Mouse (Mus musculus): ENCODE data around the gene Gm20388. TPM values are rescaled to one million over a fixed set of nuclear protein-coding genes. Genes with fewer than 3 reads are reported as not detected.

Gm20388 gene
- polyA plus RNA-seq, 2 experiments: 8.5 TPM; not detected in 1

- H3K36me3 ChIP-seq (replicated peaks; ENCODE audit: control insufficient read depth, insufficient read depth, low read depth): no peaks in the 10 kb centered on the region
- H3K27ac ChIP-seq: no peak overlapping the region
- ATAC-seq (ENCODE audit: insufficient read depth): no peak
- DNase-seq (ENCODE audit: low read depth in 3 of 3, low spot score in 3 of 3): no peak
- no peak overlapping the region for H3K9ac ChIP-seq (replicated peaks)
- no peak overlapping the region for H3K4me3 ChIP-seq (ENCODE audit: insufficient read depth in 1 of 2, low read depth in 2 of 2, low read length in 2 of 2)
- H3K27me3 ChIP-seq (ENCODE audit: control insufficient read depth, insufficient read depth, low read length): no peaks in the 10 kb centered on the region
- TF ChIP-seq EP300 (IDR thresholded peaks at IDR 0.05; ENCODE audit: low read depth) (no peak), CTCF (IDR thresholded peaks at IDR 0.05; ENCODE audit: low read depth) (no peak)
- no peaks in the 10 kb centered on the region for H3K9me3 ChIP-seq (ENCODE audit: control insufficient read depth, low read length)
- no peaks in the 10 kb centered on the region for H3K4me1 ChIP-seq (replicated peaks; ENCODE audit: control insufficient read depth in 2 of 2, insufficient read depth in 2 of 2, low read length in 1 of 2)
- 23% methylated on average over 6 of the region's 6 CpGs for WGBS (ENCODE audit: insufficient replicate concordance)
- no peak overlapping the region for H3K4me2 ChIP-seq (ENCODE audit: low read depth)
Measured at GRCm38 (mm10) chr8:122110867-122111253, 2200.2 kb downstream of the Gm20388 start.

- no peaks in the 10 kb centered on the region for H3K4me1 ChIP-seq (replicated peaks; ENCODE audit: control insufficient read depth in 2 of 2, insufficient read depth in 2 of 2, low read length in 1 of 2)
- DNase-seq (ENCODE audit: low read depth in 3 of 3, low spot score in 3 of 3) (no peak), ATAC-seq (ENCODE audit: insufficient read depth) (no peak)
- H3K27me3 ChIP-seq (ENCODE audit: control insufficient read depth, insufficient read depth, low read length): no peaks in the 10 kb centered on the region
- H3K9ac ChIP-seq (replicated peaks): no peak overlapping the region
- H3K27ac ChIP-seq: no peak overlapping the region
- TF ChIP-seq EP300 (IDR thresholded peaks at IDR 0.05; ENCODE audit: low read depth): no peak
- TF ChIP-seq CTCF (IDR thresholded peaks at IDR 0.05; ENCODE audit: low read depth): no peak
- H3K4me3 ChIP-seq (ENCODE audit: insufficient read depth in 1 of 2, low read depth in 2 of 2, low read length in 2 of 2): no peak overlapping the region
- H3K9me3 ChIP-seq (ENCODE audit: control insufficient read depth, low read length): no peaks in the 10 kb centered on the region
- no peaks in the 10 kb centered on the region for H3K36me3 ChIP-seq (replicated peaks; ENCODE audit: control insufficient read depth, insufficient read depth, low read depth)
- no peak overlapping the region for H3K4me2 ChIP-seq (ENCODE audit: low read depth)
- 26% methylated on average over 11 of the region's 11 CpGs for WGBS (ENCODE audit: insufficient replicate concordance)
Measured at GRCm38 (mm10) chr8:122111745-122112144, 2201.1 kb downstream of the Gm20388 start.

GRCm38 (mm10) chr8:122112264-122112965, 2201.8 kb downstream of the Gm20388 start:
- Histone ChIP-seq H3K27me3 (ENCODE audit: control insufficient read depth, insufficient read depth, low read length) (no peaks in the 10 kb centered on the region), H3K4me2 (ENCODE audit: low read depth) (no peak overlapping the region), H3K9me3 (ENCODE audit: control insufficient read depth, low read length) (no peaks in the 10 kb centered on the region), H3K9ac (replicated peaks) (no peak overlapping the region), H3K4me1 (replicated peaks; ENCODE audit: control insufficient read depth in 2 of 2, insufficient read depth in 2 of 2, low read length in 1 of 2) (no peaks in the 10 kb centered on the region), H3K27ac (no peak overlapping the region), H3K36me3 (replicated peaks; ENCODE audit: control insufficient read depth, insufficient read depth, low read depth) (no peaks in the 10 kb centered on the region), H3K4me3 (ENCODE audit: insufficient read depth in 1 of 2, low read depth in 2 of 2, low read length in 2 of 2) (no peak overlapping the region)
- ATAC-seq (ENCODE audit: insufficient read depth) (no peak), DNase-seq (ENCODE audit: low read depth in 3 of 3, low spot score in 3 of 3) (no peak)
- WGBS (ENCODE audit: insufficient replicate concordance): 20% methylated on average over 14 of the region's 14 CpGs
- TF ChIP-seq EP300 (IDR thresholded peaks at IDR 0.05; ENCODE audit: low read depth) (no peak), CTCF (IDR thresholded peaks at IDR 0.05; ENCODE audit: low read depth) (no peak)

GRCm38 (mm10) chr8:122114890-122115289, 2204.2 kb downstream of the Gm20388 start:
- Histone ChIP-seq H3K9me3 (ENCODE audit: control insufficient read depth, low read length) (no peaks in the 10 kb centered on the region), H3K4me1 (replicated peaks; ENCODE audit: control insufficient read depth in 2 of 2, insufficient read depth in 2 of 2, low read length in 1 of 2) (no peaks in the 10 kb centered on the region), H3K4me2 (ENCODE audit: low read depth) (no peak overlapping the region), H3K27ac (no peak overlapping the region), H3K9ac (replicated peaks) (no peak overlapping the region), H3K4me3 (ENCODE audit: insufficient read depth in 1 of 2, low read depth in 2 of 2, low read length in 2 of 2) (no peak overlapping the region), H3K27me3 (ENCODE audit: control insufficient read depth, insufficient read depth, low read length) (no peaks in the 10 kb centered on the region), H3K36me3 (replicated peaks; ENCODE audit: control insufficient read depth, insufficient read depth, low read depth) (no peaks in the 10 kb centered on the region)
- TF ChIP-seq EP300 (IDR thresholded peaks at IDR 0.05; ENCODE audit: low read depth): no peak
- no peak for TF ChIP-seq CTCF (IDR thresholded peaks at IDR 0.05; ENCODE audit: low read depth)
- ATAC-seq (ENCODE audit: insufficient read depth): no peak
- 52% methylated on average over 2 of the region's 2 CpGs for WGBS (ENCODE audit: insufficient replicate concordance)
- no peak for DNase-seq (ENCODE audit: low read depth in 3 of 3, low spot score in 3 of 3)

GRCm38 (mm10) chr8:122116716-122117357, 2206.2 kb downstream of the Gm20388 start:
- no peak overlapping the region for H3K27ac ChIP-seq
- no peak overlapping the region for H3K9ac ChIP-seq (replicated peaks)
- ATAC-seq (ENCODE audit: insufficient read depth): no peak
- no peak for DNase-seq (ENCODE audit: low read depth in 3 of 3, low spot score in 3 of 3)
- 75% methylated on average over 7 of the region's 7 CpGs for WGBS (ENCODE audit: insufficient replicate concordance)
- no peak overlapping the region for H3K4me3 ChIP-seq (ENCODE audit: insufficient read depth in 1 of 2, low read depth in 2 of 2, low read length in 2 of 2)
- H3K4me2 ChIP-seq (ENCODE audit: low read depth): no peak overlapping the region
- no peaks in the 10 kb centered on the region for H3K9me3 ChIP-seq (ENCODE audit: control insufficient read depth, low read length)
- no peaks in the 10 kb centered on the region for H3K27me3 ChIP-seq (ENCODE audit: control insufficient read depth, insufficient read depth, low read length)
- TF ChIP-seq EP300 (IDR thresholded peaks at IDR 0.05; ENCODE audit: low read depth): no peak
- TF ChIP-seq CTCF (IDR thresholded peaks at IDR 0.05; ENCODE audit: low read depth): no peak
- no peaks in the 10 kb centered on the region for H3K4me1 ChIP-seq (replicated peaks; ENCODE audit: control insufficient read depth in 2 of 2, insufficient read depth in 2 of 2, low read length in 1 of 2)
- no peaks in the 10 kb centered on the region for H3K36me3 ChIP-seq (replicated peaks; ENCODE audit: control insufficient read depth, insufficient read depth, low read depth)

All from liver, embryonic 14.5 days (tissue).